Mouse (Mus musculus) limb, embryonic 15.5 days (tissue): ENCODE data around the gene Nfkb1. TPM values are rescaled to one million over a fixed set of nuclear protein-coding genes. Genes with fewer than 3 reads are reported as not detected.

Experiments used
- ATAC-seq: fragments of 200-750 bp; cut with Nextera tagmentation; 2 replicates; pipeline ENCODE4 v1.8.0; 2017; ENCODE audit warnings: low read depth, moderate TSS enrichment; ENCODE audit not compliant: insufficient number of reproducible peaks, low FRiP score, low TSS enrichment
- H3K27ac ChIP-seq: fragments of 300-500 bp; sonication (generic); 2 replicates; pipeline ENCODE4 v1.5.1; 2015; ENCODE audit warnings: moderate library complexity, mild to moderate bottlenecking, inconsistent platforms
- H3K27me3 ChIP-seq: fragments of 300-500 bp; sonication (generic); 2 replicates; pipeline ENCODE4 v1.6.1; 2015; ENCODE audit warnings: inconsistent platforms
- H3K36me3 ChIP-seq: fragments of 300-500 bp; sonication (generic); 2 replicates; pipeline ENCODE4 v1.6.1; 2015; ENCODE audit warnings: inconsistent platforms
- H3K4me1 ChIP-seq: fragments of 300-500 bp; sonication (generic); 2 replicates; pipeline ENCODE4 v1.6.1; 2015; ENCODE audit warnings: inconsistent platforms
- H3K4me2 ChIP-seq: fragments of 300-500 bp; sonication (generic); 2 replicates; pipeline ENCODE4 v1.6.1; 2015; ENCODE audit warnings: mild to moderate bottlenecking, inconsistent platforms
- H3K4me3 ChIP-seq: fragments of 300-500 bp; sonication (generic); 2 replicates; pipeline ENCODE4 v1.5.1; 2015; ENCODE audit warnings: mild to moderate bottlenecking, inconsistent platforms
- H3K9ac ChIP-seq: fragments of 300-500 bp; sonication (generic); 2 replicates; pipeline ENCODE4 v1.6.1; 2015; ENCODE audit warnings: inconsistent platforms
- H3K9me3 ChIP-seq: fragments of 300-500 bp; sonication (generic); 2 replicates; pipeline ENCODE4 v1.6.1; 2016; ENCODE audit warnings: inconsistent platforms
- WGBS: fragments of 180-500 bp; shearing (Covaris S2); methylation state at CpG from one replicate; pipeline ENCODE4 v1.1.7; 2015; 5-methylcytosine and 5-hydroxymethylcytosine counted together
- polyA plus RNA-seq: library from polyadenylated mRNA; unstranded; fragments of >200 nt; fragmentation: Nextera tagmentation; extraction: Ambion mirVana; gene quantifications from 2 replicates; pipeline ENCODE4 v1.2.1, GENCODE M21; 2015

Nfkb1 gene
- polyA plus RNA-seq, result 18.5 and 18.8 TPM in 2 replicates

DNA sequence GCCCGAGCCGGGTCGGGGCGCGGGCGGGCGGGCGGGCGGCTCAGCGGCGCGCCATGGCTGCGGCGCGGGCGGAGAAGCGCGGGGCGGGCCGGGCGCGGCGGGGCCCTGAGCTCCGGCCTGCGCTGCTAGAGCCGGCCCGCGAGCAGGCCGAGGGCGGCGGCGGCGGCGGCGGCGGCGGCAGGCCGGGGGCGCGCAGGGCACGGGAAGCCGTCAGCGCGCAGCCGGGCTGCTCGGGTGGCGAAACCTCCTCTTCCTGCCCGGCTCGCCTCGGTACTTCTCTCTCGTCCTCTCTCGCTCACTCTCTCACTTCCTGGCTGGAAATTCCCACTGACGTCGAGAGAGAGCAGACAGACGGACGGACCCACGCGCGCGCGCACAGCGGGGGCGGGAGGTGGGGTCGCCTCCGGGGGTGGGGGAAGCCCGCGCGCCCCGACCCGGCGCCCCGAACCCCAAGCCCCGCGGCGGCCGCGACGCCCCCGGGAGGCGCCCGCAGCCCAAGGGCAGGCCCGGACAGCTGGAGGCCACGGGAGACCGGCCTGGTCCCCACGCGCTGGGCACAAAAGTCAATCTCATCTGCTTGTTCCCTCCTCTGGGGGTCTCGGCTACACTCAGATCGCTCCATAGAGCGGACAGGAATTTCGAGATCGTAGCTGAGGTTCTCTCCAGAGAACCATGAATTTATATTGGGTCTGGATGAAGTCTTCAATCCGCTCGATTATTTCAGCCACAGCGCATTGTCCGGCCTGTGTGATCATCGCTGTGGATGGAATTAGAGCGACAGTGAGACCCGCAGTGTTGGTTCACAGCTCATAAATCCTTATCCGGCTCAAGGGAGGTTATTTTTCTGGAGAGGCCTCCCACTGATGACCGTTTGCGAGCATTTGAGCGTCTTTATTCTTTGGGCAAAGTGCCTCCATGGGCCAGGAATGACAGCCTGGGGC is at the start of gene Nfkb1:
Nfkb1 (minus strand) TSS at position 357 of the 941 bp plus-strand sequence.
- peak; percentile 77 for ATAC-seq

DNA sequence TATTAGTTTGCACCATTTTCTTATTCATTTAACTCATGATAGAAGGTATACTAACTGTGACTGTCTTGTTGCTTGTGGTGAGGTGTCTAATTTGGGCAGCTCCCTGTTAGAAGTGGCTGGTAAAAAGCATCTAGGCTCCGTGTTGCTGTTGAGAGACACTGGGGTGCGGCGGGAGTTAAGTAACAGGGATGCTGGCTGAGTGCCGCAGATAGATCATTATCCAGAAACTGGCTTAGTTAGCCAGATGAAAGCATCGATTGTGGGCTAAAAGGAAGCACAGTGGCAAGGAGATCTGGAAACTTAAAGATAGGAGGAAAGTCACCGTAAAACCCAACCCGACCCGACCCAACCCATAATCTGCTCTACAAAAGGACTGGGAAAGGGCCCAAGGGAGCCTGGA is 49.4 kb upstream of the Nfkb1 start:
- Histone ChIP-seq H3K9me3 (no peaks in the 10 kb centered on the region), H3K4me2 (no peak overlapping the region), H3K27me3 (no peaks in the 10 kb centered on the region), H3K36me3 (no peaks in the 10 kb centered on the region), H3K9ac (no peak overlapping the region), H3K4me1 (no peaks in the 10 kb centered on the region), H3K27ac (no peak overlapping the region), H3K4me3 (no peak overlapping the region)
- 67% methylated on average over 8 of the region's 8 CpGs for WGBS
- ATAC-seq, result no peak

More for the DNA sequence above, at the start of gene Nfkb1:
- H3K9me3 ChIP-seq, result no peaks in the 10 kb centered on the region
- 0 out of 2 replicates have a peak, but pooled peaks cover 7% of the 10 kb centered on the region for H3K27me3 ChIP-seq
- peaks cover 29% of the 10 kb centered on the region for H3K4me1 ChIP-seq
- H3K4me2 ChIP-seq, result peak within 1 kb of the TSS; percentile 76
- peak within 1 kb of the TSS; percentile 80 for H3K4me3 ChIP-seq
- H3K27ac ChIP-seq, result peak within 1 kb of the TSS; percentile 94
- H3K9ac ChIP-seq, result peak within 1 kb of the TSS; percentile 97
- H3K36me3 ChIP-seq, result no peaks in the 10 kb centered on the region
- WGBS, result 2% methylated on average over 64 of the region's 102 CpGs

DNA sequence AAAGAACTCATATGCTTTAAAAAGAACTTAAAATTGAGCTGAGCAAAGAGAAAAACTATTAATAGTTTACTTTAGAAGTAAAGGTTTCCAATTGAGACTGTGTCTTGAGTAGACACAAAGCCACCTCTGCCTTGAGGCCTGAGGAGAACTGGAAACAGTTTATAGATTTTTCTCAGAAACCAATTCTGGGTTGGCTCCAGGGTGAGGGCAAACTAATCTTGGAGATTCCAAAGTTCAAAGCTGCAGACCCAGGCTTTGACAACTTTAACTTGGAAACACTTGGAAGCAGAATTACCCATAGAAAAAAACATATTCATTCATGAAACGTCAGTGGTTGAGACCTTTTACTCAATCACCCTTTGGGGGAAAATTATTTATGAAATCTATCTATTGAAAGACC is 43.4 kb upstream of the Nfkb1 start:
- no peak overlapping the region for H3K4me3 ChIP-seq
- no peaks in the 10 kb centered on the region for H3K9me3 ChIP-seq
- H3K9ac ChIP-seq, result no peak overlapping the region
- WGBS, result 67% methylated on average over 1 of the region's 1 CpGs
- ATAC-seq, result no peak
- no peaks in the 10 kb centered on the region for H3K27me3 ChIP-seq
- no peak overlapping the region for H3K4me2 ChIP-seq
- H3K27ac ChIP-seq, result no peak overlapping the region
- H3K4me1 ChIP-seq, result no peaks in the 10 kb centered on the region
- H3K36me3 ChIP-seq, result no peaks in the 10 kb centered on the region

DNA sequence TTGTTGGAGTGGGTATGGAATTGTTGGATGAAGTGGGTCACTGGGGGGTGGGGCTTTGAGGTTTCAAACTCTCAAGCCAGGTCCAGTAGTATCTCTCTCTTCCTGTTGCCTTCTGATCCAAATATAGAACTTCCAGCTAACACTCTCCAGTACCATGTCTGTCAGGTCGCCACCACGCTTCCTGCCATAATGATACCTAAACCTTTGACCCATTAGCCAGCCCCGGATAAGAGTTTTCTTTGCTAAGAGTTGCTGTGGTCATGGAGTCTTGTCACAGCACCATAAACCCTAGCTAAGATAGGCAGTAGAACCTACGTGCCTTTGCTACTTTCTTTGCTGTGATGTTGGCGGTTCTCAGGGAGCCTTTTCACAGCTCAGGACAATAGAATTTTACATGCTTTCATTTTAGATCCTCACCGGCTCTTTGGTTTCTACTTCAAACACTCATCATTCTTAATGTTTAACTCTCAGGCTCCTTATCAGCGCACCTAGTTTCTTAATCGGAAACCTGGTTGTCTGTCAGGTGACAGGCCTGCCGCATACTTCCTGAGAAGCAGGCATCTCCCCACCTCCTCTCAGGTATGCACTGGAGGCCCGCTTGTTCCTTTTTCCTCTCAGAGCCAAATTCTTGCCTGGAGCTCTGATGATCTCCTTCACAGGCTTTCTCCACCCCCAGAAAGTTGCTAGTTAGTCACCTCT is 41.5 kb upstream of the Nfkb1 start:
- H3K36me3 ChIP-seq, result no peaks in the 10 kb centered on the region
- no peak for ATAC-seq
- H3K4me2 ChIP-seq, result no peak overlapping the region

DNA sequence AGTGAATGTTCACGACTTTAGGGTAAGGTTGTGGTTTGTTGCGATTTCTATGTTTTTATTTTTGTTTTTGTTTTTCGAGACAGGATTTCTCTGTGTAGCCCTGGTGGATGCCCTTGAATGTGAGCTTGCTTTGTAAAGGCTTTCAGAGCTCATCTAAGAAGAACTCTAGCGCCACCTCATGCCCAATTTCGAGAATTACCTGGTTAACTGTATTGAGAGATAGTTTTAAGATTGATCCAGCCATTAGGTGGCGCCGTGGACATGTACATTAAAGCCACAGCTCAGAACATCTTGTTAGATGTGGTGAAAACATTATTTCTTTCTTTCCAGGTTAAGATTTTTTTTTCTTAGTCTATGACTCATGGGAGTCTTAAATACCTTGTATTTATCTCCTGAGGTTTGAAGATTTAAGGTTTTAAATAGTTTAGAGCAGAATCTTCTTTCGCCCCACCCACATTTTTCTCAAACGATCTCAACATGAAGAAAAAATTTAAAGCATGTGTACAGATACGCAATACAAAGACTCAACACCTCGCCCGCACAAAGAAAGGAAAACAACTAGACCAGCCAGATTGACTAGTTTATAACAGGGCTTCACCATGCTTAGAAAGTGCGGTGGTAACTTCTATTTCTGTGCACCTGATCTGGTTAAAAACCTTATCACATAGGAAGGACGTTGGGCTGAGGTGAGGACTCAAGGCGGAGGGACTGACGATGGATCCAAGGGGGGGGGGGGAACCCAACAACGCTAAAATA is 40.1 kb upstream of the Nfkb1 start:
- Histone ChIP-seq H3K9me3 (no peaks in the 10 kb centered on the region), H3K36me3 (no peaks in the 10 kb centered on the region), H3K4me3 (no peak overlapping the region), H3K4me2 (no peak overlapping the region), H3K27ac (no peak overlapping the region), H3K27me3 (no peaks in the 10 kb centered on the region), H3K4me1 (no peaks in the 10 kb centered on the region), H3K9ac (no peak overlapping the region)
- 23% methylated on average over 17 of the region's 17 CpGs for WGBS
- ATAC-seq, result peak; percentile 55; the same call in 1 of the 2 replicates

More for the DNA sequence above, 41.5 kb upstream of the Nfkb1 start:
- Histone ChIP-seq H3K4me1 (no peaks in the 10 kb centered on the region), H3K27me3 (no peaks in the 10 kb centered on the region), H3K9me3 (no peaks in the 10 kb centered on the region), H3K27ac (no peak overlapping the region), H3K4me3 (no peak overlapping the region), H3K9ac (no peak overlapping the region)
- WGBS, result 85% methylated on average over 10 of the region's 10 CpGs

DNA sequence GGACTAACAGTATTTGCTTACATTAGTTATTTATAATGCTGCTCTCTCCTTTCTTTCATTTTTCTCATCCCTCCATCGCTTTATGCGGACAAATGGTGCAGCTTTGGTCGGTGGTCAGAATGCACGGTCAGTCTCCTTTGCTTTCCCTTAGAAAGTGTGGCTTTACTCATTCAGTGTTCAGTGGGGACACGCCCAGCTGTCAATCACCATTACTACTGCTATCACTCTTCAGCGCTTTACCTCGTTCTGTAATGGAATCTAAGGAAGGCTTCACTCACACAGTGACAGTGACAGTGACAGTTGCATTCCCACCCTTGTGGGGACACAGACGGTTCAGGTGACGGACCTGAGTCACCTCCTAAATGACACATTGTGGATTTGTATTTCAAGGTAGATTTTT is 39.4 kb upstream of the Nfkb1 start:
- H3K4me1 ChIP-seq, result no peaks in the 10 kb centered on the region
- no peak overlapping the region for H3K4me3 ChIP-seq
- ATAC-seq, result no peak
- H3K27me3 ChIP-seq, result no peaks in the 10 kb centered on the region
- no peaks in the 10 kb centered on the region for H3K9me3 ChIP-seq
- 59% methylated on average over 9 of the region's 9 CpGs for WGBS
- no peak overlapping the region for H3K27ac ChIP-seq
- H3K4me2 ChIP-seq, result no peak overlapping the region
- H3K9ac ChIP-seq, result no peak overlapping the region
- no peaks in the 10 kb centered on the region for H3K36me3 ChIP-seq

DNA sequence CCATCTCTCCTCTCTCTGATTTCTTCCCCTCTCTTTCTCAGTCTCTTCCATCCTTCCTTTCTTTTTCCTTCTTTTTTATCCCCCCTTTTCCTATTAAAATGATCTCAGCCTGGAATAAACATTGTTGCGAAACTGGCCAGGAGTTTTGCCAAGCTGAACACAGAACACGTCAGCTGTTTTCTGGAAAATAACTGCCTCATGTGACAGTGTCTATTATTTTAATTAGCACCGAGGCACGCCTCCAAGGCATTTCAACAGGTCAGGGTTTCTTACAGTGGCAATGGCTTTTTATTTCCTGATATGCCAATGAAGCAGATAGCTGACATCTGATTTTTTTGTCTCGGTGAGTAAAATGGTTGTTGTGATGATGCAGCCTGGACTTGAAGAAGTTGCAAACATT is 38.2 kb upstream of the Nfkb1 start:
- no peak overlapping the region for H3K27ac ChIP-seq
- 44% methylated on average over 5 of the region's 5 CpGs for WGBS
- no peaks in the 10 kb centered on the region for H3K27me3 ChIP-seq
- no peak overlapping the region for H3K4me2 ChIP-seq
- no peaks in the 10 kb centered on the region for H3K36me3 ChIP-seq
- H3K9ac ChIP-seq, result no peak overlapping the region
- H3K4me3 ChIP-seq, result no peak overlapping the region
- no peak for ATAC-seq
- H3K4me1 ChIP-seq, result no peaks in the 10 kb centered on the region
- H3K9me3 ChIP-seq, result no peaks in the 10 kb centered on the region

DNA sequence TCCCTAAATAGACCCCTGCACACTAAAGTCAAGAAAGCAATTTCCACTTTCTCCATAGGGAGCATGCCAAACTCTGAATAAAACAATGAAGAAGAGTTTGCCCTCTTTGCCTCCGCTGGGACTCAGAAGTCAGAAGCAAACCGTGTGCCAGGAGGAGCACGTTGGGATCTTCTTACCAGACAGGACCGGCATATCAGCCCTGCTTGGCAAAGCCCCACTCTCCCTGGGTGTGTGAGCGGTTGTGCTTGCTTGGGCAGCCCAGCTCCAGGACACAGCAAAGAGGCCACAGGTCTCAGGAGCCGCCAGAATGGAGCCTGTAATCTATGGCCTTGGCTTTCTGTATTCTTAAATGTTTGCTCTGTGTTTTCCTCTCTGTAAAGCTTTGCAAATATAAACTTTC is 37.6 kb upstream of the Nfkb1 start:
- no peak overlapping the region for H3K9ac ChIP-seq
- H3K36me3 ChIP-seq, result no peaks in the 10 kb centered on the region
- H3K27me3 ChIP-seq, result no peaks in the 10 kb centered on the region
- no peaks in the 10 kb centered on the region for H3K9me3 ChIP-seq
- 60% methylated on average over 6 of the region's 6 CpGs for WGBS
- ATAC-seq, result no peak
- H3K4me2 ChIP-seq, result no peak overlapping the region
- no peak overlapping the region for H3K4me3 ChIP-seq
- H3K27ac ChIP-seq, result no peak overlapping the region
- H3K4me1 ChIP-seq, result no peaks in the 10 kb centered on the region

DNA sequence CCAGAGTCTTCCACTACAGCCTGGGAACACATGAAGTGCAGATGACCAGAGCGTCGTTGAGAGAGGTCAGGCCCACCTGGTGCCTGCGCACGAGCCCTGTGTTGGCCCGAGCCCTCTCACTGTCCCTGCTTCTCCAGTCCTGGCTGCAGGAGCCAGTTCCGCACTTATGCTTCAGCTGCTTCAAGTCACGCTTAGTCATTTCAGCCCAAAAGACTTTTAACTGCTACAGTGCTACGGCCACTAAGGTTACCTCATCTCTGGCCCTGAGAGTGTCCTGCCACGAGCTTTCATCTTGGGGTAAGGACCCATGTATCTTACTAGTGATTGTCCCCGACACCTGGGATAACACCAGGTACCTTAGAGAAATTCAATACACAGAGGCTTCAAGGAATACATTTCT is 36.0 kb upstream of the Nfkb1 start:
- ATAC-seq, result no peak
- WGBS, result 88% methylated on average over 10 of the region's 10 CpGs
- Histone ChIP-seq H3K27ac (no peak overlapping the region), H3K36me3 (no peaks in the 10 kb centered on the region), H3K9ac (no peak overlapping the region), H3K4me2 (no peak overlapping the region), H3K27me3 (no peaks in the 10 kb centered on the region), H3K4me3 (no peak overlapping the region), H3K4me1 (no peaks in the 10 kb centered on the region), H3K9me3 (no peaks in the 10 kb centered on the region)

DNA sequence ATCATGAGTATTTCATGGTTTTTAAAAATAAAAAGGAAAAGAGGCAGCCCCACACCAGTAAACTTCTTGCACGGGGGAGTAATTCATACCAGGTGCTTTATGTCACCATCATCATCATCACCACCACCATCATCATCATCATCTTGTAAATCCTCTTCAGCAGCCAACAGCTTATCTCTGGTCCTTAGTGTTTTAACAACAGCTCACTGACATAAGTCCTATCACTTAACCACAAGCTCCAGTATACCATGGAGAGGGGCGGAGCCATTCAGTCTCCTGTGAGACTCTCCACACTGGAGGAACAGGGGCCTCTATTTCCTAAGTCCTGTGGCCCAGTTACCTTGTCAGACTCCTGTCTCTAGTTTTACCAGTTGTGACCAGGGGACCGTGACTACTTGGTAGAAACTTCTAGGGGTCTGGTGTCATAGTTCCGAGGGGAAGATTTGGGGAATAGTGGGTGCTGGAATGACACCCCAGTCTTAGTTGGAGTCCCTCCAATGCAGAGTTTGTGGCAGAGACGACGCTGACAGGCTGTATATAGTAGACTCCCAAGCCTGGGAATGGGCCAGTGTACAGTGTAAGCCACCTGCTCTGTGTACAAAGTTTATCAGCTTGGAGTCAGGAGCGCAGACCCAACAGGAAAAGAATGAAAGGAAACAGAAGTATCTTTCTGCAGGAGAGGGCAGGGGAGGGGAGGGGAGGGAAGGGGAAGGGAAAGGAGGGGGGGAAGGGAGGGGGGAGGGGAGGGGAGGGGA is 35.4 kb upstream of the Nfkb1 start:
- Histone ChIP-seq H3K4me1 (no peaks in the 10 kb centered on the region), H3K4me2 (no peak overlapping the region), H3K27me3 (no peaks in the 10 kb centered on the region), H3K9me3 (no peaks in the 10 kb centered on the region), H3K4me3 (no peak overlapping the region), H3K27ac (no peak overlapping the region), H3K36me3 (no peaks in the 10 kb centered on the region), H3K9ac (no peak overlapping the region)
- WGBS, result 79% methylated on average over 7 of the region's 7 CpGs
- no peak for ATAC-seq

DNA sequence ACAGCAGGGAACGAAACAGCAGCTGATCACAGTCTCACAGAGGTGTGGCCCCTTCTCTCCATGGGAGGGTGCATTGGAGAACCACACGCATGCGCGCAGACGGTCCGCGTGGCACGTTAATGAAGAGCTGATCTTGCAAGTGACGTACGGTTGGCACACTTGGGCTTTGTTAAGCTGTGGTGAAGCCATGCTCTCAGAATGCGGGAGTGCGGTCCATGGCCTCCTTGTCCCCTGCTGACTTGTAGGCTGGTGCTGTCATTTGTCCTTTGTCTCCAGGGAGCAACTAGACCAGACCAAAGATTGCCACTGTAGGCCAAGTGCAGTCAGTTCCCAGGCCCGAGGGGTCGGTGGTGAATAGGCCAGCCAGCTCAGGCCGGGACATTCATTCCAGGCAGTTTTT is 34.7 kb upstream of the Nfkb1 start:
- Histone ChIP-seq H3K4me3 (no peak overlapping the region), H3K4me2 (no peak overlapping the region), H3K9me3 (no peaks in the 10 kb centered on the region), H3K27ac (no peak overlapping the region), H3K9ac (no peak overlapping the region), H3K4me1 (no peaks in the 10 kb centered on the region), H3K27me3 (no peaks in the 10 kb centered on the region), H3K36me3 (no peaks in the 10 kb centered on the region)
- 89% methylated on average over 15 of the region's 15 CpGs for WGBS
- ATAC-seq, result no peak
